Mouse (Mus musculus) cerebellum, adult 2 months (tissue): ENCODE results near the gene Prr15.

Source experiments
- CTCF ChIP-seq: fragments of 200-500 bp; IDR thresholded peaks from 2 replicates; pipeline ENCODE4 v1.5.1; 2011; ENCODE audit warnings: low read depth, mild to moderate bottlenecking, control low read depth, low read length, moderate library complexity, borderline replicate concordance; ENCODE audit not compliant: insufficient read depth
- POLR2A ChIP-seq: fragments of 200-500 bp; IDR thresholded peaks from 2 replicates; pipeline ENCODE4 v1.6.1; 2011; ENCODE audit warnings: low read length, control low read depth, borderline replicate concordance; ENCODE audit not compliant: insufficient read depth

DNA sequence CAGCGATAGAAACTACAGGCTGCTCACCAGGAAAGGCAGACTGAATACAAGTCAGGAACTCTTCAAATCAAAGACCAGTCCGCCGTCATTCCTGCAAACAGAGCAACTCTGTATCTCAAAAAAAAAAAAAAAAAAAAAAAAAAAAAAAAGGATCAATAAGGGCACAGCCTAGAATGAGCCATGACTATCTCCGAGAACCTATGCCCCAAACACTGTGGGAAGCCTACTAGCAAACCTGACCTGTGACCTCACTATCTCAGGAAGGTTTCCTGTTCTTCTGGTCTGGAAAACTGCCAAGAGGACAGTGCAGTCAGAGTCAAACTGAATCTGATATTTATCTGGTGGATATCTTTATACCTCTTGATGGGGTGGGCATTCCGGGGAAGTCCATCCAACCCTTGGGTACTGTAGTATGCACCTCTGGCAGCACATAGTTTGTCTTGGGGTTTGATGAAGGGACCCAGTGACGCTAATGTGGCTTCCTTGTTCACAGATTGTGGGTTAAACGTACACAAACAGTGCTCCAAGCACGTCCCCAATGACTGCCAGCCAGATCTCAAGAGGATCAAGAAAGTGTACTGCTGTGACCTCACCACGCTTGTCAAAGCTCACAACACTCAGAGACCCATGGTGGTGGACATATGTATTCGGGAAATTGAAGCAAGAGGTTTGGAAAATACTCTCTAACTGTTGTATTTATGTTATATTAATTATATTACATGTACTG is 35.7 kb upstream of the Prr15 start:
- no peak for TF ChIP-seq POLR2A
- no peak for TF ChIP-seq CTCF
